Mouse (Mus musculus) E14TG2a.4 (cell line): Measurements from ENCODE around the gene Ccdc155.
A peak's percentile ranks its signal among the peaks of the same experiment; 100 is the strongest.
"Not testable (repeated sequence)": the region's sequence is repeated elsewhere in the genome, so short reads cannot be mapped to it uniquely, and the experiment has no call there.

Experiments
- CTCF ChIP-seq: conservative IDR thresholded peaks from 2 replicates; pipeline ENCODE4 v1.5.1; 2014; ENCODE audit warnings: low read length
- NANOG ChIP-seq: IDR thresholded peaks from 2 replicates; pipeline ENCODE4 v1.6.1; 2014; ENCODE audit warnings: borderline replicate concordance, low read length, mixed read lengths

DNA sequence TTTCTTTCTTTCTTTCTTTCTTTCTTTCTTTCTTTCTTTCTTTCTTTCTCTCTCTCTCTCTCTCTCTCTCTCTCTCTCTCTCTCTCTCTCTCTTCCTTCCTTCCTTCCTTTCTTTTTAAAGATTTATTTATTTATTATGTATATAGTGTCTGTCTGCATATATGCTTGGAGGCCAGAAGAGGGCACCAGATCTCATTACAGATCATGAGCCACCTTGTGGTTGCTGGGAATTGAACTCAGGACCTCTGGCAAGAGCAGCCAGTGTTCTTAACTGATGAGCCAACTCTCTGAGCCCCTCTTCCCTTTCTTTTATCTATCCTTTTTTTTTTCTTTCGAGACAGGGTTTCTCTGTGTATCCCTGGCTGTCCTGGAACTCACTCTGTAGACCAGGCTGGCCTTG, 30.9 kb downstream of the Ccdc155 start:
- TF ChIP-seq CTCF = peak; percentile 13; the same call in 1 of the 2 replicates
- not testable (repeated sequence) for TF ChIP-seq NANOG
